Mouse (Mus musculus) kidney, embryonic 15.5 days (tissue): ENCODE results near the gene Map4k4. TPM values are rescaled to one million over a fixed set of nuclear protein-coding genes. Genes with fewer than 3 reads are reported as not detected.
A peak's percentile ranks its signal among the peaks of the same experiment; 100 is the strongest.

ENCODE experiments used
- ATAC-seq: fragments of 200-750 bp; cut with Nextera tagmentation; replicated peaks from 2 replicates; pipeline ENCODE4 v1.8.0; 2017; ENCODE audit warnings: moderate TSS enrichment; ENCODE audit not compliant: low FRiP score
- H3K27ac ChIP-seq: fragments of 300-500 bp; sonication (generic); 2 replicates; pipeline ENCODE4 v1.5.1; 2015; ENCODE audit warnings: mild to moderate bottlenecking, inconsistent platforms
- H3K27me3 ChIP-seq: fragments of 300-500 bp; sonication (generic); 2 replicates; pipeline ENCODE4 v1.6.1; 2015; ENCODE audit warnings: inconsistent platforms
- H3K36me3 ChIP-seq: fragments of 300-500 bp; sonication (generic); 2 replicates; pipeline ENCODE4 v1.6.1; 2015; ENCODE audit warnings: inconsistent platforms
- H3K4me1 ChIP-seq: fragments of 300-500 bp; sonication (generic); 2 replicates; pipeline ENCODE4 v1.6.1; 2015; ENCODE audit warnings: inconsistent platforms
- H3K4me2 ChIP-seq: fragments of 300-500 bp; sonication (generic); 2 replicates; pipeline ENCODE4 v1.6.1; 2015; ENCODE audit warnings: moderate library complexity, mild to moderate bottlenecking, inconsistent platforms
- H3K4me3 ChIP-seq: fragments of 300-500 bp; sonication (generic); replicated peaks from 2 replicates; pipeline ENCODE4 v1.5.1; 2015; ENCODE audit warnings: mild to moderate bottlenecking, inconsistent platforms
- H3K9ac ChIP-seq: fragments of 300-500 bp; sonication (generic); 2 replicates; pipeline ENCODE4 v1.6.1; 2015; ENCODE audit warnings: mild to moderate bottlenecking, inconsistent platforms
- H3K9me3 ChIP-seq: fragments of 300-500 bp; sonication (generic); replicated peaks from 2 replicates; pipeline ENCODE4 v1.6.1; 2016; ENCODE audit warnings: inconsistent platforms
- WGBS: fragments of 180-500 bp; shearing (Covaris S2); methylation state at CpG from one replicate; pipeline ENCODE4 v1.1.7; 2015; ENCODE audit warnings: mixed read lengths; 5-methylcytosine and 5-hydroxymethylcytosine counted together
- polyA plus RNA-seq: library from polyadenylated mRNA; unstranded; fragments of >200 nt; fragmentation: Nextera tagmentation; extraction: Ambion mirVana; gene quantifications from 2 replicates; pipeline ENCODE4 v1.2.1, GENCODE M21; 2015

Map4k4 gene
- polyA plus RNA-seq, 1 experiment from 2014 or later = 33.5 TPM

DNA sequence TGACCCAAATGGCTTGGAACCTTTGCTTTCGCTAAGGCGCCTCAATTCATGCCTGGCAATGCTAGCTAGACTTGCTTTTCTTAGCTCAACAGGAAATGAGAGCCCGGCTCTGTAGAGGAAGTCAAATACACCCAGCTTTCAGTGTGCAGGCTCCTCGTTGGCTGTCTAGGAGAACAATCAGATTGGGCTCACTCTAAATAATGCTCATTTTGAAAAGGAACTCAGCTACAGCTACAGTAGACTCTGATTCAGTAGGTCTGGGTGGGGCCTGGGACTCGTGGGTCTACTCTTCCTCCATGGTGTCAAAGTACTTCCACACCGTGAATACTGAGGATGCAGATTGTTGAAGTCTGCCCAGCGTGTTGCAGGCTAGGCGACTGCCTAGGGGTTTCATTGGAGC is 22.0 kb downstream of the Map4k4 start:
- H3K9ac ChIP-seq = no peak overlapping the region
- H3K4me2 ChIP-seq = peak overlapping the region; percentile 28
- H3K4me3 ChIP-seq = no peak overlapping the region
- 42% methylated on average over 8 of the region's 8 CpGs for WGBS
- ATAC-seq = 0 out of 2 replicates have a peak, but pooled peaks have one; percentile 19
- H3K9me3 ChIP-seq = no peaks in the 10 kb centered on the region
- H3K4me1 ChIP-seq = peaks cover 67% of the 10 kb centered on the region
- no peaks in the 10 kb centered on the region for H3K27me3 ChIP-seq
- peaks cover 19% of the 10 kb centered on the region for H3K36me3 ChIP-seq
- peak overlapping the region; percentile 80 for H3K27ac ChIP-seq

DNA sequence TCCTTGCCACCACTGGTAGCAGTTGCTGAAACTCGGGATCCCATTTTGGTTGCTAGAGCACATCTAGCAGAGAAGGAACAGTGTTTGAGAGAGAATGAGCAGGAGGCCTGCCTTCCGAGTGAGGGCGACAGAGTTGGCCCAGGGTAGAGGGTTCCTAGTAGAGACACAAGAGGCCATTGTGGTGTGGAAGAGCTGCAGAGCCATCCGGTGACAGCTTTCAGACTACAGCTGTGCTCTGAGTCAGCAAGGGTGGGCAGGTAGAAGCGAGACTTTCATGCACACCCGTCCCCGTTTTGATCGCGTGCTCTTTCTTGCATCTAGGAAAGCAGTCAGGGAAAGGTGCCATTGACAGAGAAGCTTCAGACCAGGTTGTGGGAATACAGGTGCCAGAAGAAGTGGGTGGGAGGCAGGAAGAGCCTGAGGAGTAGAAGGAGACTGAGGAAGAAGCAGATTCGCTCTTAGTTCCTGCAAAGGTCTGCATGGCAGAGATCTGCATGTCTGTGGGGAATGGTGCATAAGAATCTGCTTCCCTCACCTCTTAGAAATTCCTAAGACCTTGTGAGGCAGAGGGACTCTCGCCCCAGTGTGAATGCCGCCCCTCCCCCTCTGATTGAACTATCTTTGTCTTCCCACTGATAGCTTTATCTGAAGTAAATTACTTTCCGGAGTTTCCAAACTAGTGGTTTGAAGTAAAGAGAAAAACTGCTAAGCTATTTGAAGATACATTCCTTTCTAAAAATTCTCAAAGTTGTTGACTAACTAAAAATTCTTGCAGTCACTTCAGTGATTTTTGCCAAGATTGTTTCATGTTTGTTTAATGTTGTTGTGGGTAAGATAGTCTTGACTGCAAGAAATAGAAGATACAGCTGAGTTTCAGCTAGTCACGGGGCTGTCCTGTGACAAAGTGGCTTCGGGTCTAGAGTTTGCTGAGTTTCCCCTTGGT is 23.0 kb downstream of the Map4k4 start:
- Histone ChIP-seq H3K27me3 (no peaks in the 10 kb centered on the region), H3K4me1 (peaks cover 70% of the 10 kb centered on the region), H3K9me3 (no peaks in the 10 kb centered on the region), H3K4me2 (peak overlapping the region; percentile 28), H3K27ac (peak overlapping the region; percentile 80), H3K9ac (no peak overlapping the region), H3K36me3 (peaks cover 19% of the 10 kb centered on the region), H3K4me3 (no peak overlapping the region)
- WGBS = 34% methylated on average over 15 of the region's 15 CpGs
- peak; percentile 12; the same call in 1 of the 2 replicates for ATAC-seq

DNA sequence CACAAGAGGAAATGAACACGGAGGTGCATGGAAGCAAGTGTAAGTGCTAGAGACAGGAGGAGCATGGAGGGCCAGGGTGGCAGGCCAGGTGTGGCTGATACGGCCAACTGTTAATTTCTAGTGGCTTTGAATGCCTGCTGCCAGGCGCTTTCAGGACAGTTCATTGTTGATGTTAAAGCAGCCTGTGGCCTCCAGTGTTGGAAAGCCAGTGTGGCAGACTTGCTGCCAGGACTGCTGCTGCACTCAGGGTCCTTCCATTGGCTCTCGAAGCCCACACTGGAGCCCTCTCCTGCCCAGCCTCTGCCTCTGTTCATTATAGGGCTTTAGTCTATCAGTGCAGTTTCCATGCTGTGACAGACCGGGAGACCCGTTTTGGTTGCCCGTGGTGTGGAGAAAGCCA is 30.3 kb downstream of the Map4k4 start:
- H3K4me3 ChIP-seq = no peak overlapping the region
- no peak for ATAC-seq
- H3K9me3 ChIP-seq = no peaks in the 10 kb centered on the region
- H3K4me2 ChIP-seq = no peak overlapping the region
- no peak overlapping the region for H3K27ac ChIP-seq
- H3K4me1 ChIP-seq = peaks cover 87% of the 10 kb centered on the region
- H3K27me3 ChIP-seq = no peaks in the 10 kb centered on the region
- H3K9ac ChIP-seq = no peak overlapping the region
- WGBS = 68% methylated on average over 7 of the region's 7 CpGs
- H3K36me3 ChIP-seq = peaks cover 3% of the 10 kb centered on the region

DNA sequence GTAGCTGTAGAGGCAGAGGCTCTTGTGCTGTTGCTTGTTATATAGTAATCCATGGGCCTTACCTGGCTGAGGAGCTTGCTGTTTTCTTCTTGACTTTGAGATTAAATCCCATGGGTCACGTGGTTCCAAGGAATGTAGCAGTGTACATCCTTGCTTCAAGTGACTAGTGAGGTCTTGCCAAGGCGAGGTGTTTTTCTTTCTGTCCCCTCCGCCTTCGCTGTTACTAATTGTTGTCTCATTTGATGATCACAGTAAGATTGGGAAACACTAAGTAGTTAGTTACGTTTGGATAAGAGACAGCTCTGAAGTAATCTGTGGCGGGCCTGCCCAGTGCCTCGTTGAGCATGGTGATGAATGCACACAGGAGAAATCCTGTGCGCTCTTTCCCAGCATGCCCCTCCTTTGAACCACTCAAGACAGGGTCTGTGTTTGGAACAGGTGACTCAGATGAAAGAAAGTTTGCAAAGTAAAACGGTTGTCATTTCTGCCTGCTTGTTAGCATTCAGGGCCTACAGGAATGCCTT is 31.6 kb downstream of the Map4k4 start:
- no peak overlapping the region for H3K4me2 ChIP-seq
- 0 out of 2 replicates have a peak overlapping the region, but pooled peaks have one; percentile 41 for H3K27ac ChIP-seq
- WGBS = 57% methylated on average over 9 of the region's 9 CpGs
- H3K4me3 ChIP-seq = no peak overlapping the region
- no peaks in the 10 kb centered on the region for H3K27me3 ChIP-seq
- peaks cover 91% of the 10 kb centered on the region for H3K4me1 ChIP-seq
- H3K9me3 ChIP-seq = no peaks in the 10 kb centered on the region
- no peaks in the 10 kb centered on the region for H3K36me3 ChIP-seq
- no peak for ATAC-seq
- no peak overlapping the region for H3K9ac ChIP-seq

DNA sequence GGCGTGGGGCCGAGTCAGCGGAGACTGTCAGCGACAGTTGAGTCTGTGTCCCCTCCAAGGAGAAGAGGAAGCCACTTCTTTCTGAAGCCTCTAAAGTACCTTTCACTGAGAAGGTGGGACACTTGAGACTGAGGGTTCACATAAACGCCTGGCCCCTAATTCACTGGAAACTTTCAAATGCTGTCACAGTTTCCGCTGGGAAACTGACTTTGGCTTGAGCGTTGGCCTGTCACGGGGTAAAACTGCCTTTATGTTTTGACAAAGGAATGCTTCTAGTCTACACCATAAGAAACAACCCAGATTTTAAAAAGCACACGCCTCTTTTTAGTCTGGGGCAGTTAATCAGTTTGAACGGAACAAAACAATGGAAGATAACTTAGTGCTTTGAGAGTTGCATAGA is 32.2 kb downstream of the Map4k4 start:
- no peaks in the 10 kb centered on the region for H3K27me3 ChIP-seq
- no peak for ATAC-seq
- H3K36me3 ChIP-seq = no peaks in the 10 kb centered on the region
- no peak overlapping the region for H3K4me3 ChIP-seq
- H3K4me1 ChIP-seq = peaks cover 92% of the 10 kb centered on the region
- H3K4me2 ChIP-seq = no peak overlapping the region
- no peaks in the 10 kb centered on the region for H3K9me3 ChIP-seq
- 0 out of 2 replicates have a peak overlapping the region, but pooled peaks have one; percentile 41 for H3K27ac ChIP-seq
- WGBS = 56% methylated on average over 10 of the region's 10 CpGs
- H3K9ac ChIP-seq = no peak overlapping the region

DNA sequence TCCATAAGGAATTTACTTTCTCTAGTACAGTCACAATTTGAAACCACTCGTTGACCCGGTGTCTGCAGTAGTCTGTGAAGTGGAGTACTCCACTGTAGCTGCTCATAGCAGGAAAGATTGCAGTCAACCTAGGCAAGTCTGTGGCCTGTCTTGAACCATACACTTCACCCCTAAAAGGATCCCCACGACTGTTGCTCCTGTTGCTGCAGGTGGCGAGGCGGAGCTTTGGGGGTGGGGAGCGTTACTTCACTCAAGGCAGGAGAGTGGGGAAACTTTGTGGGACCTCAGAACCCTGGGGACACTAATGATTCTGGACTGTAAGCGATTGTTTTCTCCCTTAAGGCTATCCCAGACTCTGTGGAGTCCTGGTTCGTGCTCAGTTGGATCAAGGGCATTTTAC is 34.2 kb downstream of the Map4k4 start:
- Histone ChIP-seq H3K4me2 (peak overlapping the region; percentile 65), H3K4me1 (peaks cover 92% of the 10 kb centered on the region), H3K36me3 (no peaks in the 10 kb centered on the region), H3K27ac (no peak overlapping the region), H3K9me3 (no peaks in the 10 kb centered on the region), H3K4me3 (no peak overlapping the region), H3K9ac (no peak overlapping the region), H3K27me3 (no peaks in the 10 kb centered on the region)
- ATAC-seq = no peak
- WGBS = 24% methylated on average over 8 of the region's 8 CpGs

DNA sequence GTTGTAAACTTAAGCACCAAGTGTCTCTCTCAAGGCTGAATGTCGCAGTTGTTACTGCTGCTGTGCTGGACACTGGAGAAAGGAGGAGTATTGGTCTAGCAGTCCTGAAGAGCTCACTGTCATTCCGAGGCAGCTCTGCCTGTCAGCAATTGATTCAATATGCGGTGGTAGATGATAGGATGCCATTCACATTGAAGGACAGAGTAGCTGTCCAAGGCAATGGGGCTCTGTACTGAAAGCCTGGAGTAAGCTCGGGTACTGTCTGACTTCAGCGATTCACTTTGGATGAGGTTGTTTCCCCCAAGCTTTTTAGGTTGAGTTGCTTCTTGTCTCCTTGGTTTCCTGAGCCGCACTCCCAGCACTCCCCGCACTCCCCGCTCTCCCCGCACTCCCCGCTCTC is 34.9 kb downstream of the Map4k4 start:
- Histone ChIP-seq H3K4me3 (peak overlapping the region; percentile 44), H3K27me3 (no peaks in the 10 kb centered on the region), H3K9ac (no peak overlapping the region), H3K4me2 (peak overlapping the region; percentile 65), H3K4me1 (peaks cover 86% of the 10 kb centered on the region), H3K36me3 (no peaks in the 10 kb centered on the region), H3K27ac (no peak overlapping the region), H3K9me3 (no peaks in the 10 kb centered on the region)
- WGBS = 2% methylated on average over 10 of the region's 10 CpGs
- no peak for ATAC-seq

DNA sequence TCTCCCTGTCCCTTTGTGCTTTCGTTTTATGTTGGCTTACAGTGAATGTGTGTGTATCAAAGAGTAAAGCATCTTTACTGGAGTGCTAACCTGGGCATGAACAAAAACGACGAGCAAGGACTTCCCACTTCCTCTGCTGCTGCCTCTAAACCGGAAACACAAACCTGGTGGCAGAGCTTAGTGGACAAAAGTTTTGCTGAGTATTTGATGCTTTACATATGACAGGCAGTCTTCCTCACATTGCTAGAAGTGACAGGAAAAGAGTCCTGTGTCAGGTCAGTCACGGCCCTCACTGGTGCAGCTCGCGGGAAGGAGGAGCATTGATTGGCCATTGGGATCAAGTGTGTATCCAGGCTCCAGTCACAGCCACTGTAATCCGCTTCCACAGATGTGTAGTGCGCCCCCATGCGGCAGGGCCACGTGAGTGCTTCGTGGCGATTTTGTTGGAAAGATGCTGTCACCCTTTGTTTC is 35.7 kb downstream of the Map4k4 start:
- H3K4me3 ChIP-seq = peak overlapping the region; percentile 44
- 0 out of 2 replicates have a peak overlapping the region, but pooled peaks have one; percentile 5 for H3K27ac ChIP-seq
- no peaks in the 10 kb centered on the region for H3K9me3 ChIP-seq
- ATAC-seq = peak; percentile 82
- H3K4me1 ChIP-seq = peaks cover 84% of the 10 kb centered on the region
- H3K4me2 ChIP-seq = peak overlapping the region; percentile 65
- WGBS = 2% methylated on average over 13 of the region's 13 CpGs
- H3K9ac ChIP-seq = 0 out of 2 replicates have a peak overlapping the region, but pooled peaks have one; percentile 14
- no peaks in the 10 kb centered on the region for H3K36me3 ChIP-seq
- H3K27me3 ChIP-seq = no peaks in the 10 kb centered on the region

DNA sequence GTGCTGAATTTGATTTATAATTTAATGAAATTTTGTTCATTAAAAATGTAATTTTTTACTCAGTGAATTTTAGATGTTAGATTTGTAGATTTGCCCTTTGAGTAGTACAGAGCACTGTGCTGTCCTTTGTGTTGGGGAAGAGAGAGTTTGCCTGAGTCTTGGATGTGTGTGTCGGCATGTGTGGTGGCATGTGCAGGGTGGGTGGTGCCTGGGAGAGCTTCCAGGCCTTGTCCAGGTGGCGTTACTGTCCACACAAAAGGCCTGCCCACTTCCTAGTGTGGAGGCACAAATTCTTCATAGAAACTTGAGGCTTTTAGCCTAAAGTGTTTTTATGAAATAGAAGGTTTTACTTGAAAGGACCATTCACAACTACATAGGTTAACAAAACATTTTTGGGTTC is 36.2 kb downstream of the Map4k4 start:
- Histone ChIP-seq H3K4me1 (peaks cover 84% of the 10 kb centered on the region), H3K36me3 (no peaks in the 10 kb centered on the region), H3K4me3 (no peak overlapping the region), H3K4me2 (peak overlapping the region; percentile 65; the same call in 1 of the 2 replicates), H3K27ac (no peak overlapping the region), H3K9me3 (no peaks in the 10 kb centered on the region), H3K27me3 (no peaks in the 10 kb centered on the region), H3K9ac (no peak overlapping the region)
- ATAC-seq = no peak
- WGBS = 56% methylated on average over 2 of the region's 2 CpGs

DNA sequence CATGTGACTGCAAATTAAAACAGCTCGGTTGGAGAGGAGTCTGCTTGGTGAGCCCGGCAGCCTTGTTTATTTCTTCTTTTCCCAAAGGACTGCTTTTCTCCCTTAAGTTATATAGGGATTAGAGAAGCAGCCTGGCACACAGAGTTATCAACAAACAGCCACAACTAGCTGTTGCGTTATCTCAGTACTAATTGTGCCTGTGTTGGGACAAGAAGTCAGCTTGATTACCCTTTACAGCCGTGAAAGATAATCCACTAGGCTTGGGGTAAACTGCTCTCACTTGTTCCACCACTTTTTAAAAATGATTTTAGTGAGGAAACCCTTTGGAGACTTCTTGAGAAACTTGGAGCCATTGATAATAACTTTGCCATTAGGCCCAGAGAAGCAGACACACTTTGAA is 36.9 kb downstream of the Map4k4 start:
- WGBS = 46% methylated on average over 4 of the region's 4 CpGs
- no peak for ATAC-seq
- H3K4me1 ChIP-seq = peaks cover 84% of the 10 kb centered on the region

DNA sequence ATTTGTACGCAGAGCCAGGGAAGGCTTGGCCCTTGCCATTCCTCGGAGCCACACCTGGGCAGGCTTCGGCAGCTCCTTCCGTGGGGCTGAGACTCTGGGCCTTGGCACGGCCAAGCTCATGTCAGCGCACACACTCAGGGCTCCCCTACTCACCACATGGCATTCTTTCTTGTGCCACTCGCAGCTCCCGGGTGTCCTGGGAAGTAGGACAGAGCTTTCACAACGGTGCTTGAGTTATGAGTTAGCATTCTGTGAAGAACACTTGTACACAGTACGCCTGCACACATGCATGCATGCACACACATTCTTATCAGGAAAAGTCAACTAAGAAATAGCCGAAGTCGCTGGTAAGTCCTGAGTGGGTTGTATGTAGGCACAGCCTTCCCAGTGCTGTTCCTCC is 38.7 kb downstream of the Map4k4 start:
- Histone ChIP-seq H3K9ac (no peak overlapping the region), H3K36me3 (no peaks in the 10 kb centered on the region), H3K4me1 (peaks cover 82% of the 10 kb centered on the region), H3K4me3 (no peak overlapping the region), H3K27me3 (no peaks in the 10 kb centered on the region), H3K9me3 (no peaks in the 10 kb centered on the region), H3K4me2 (no peak overlapping the region), H3K27ac (no peak overlapping the region)
- no peak for ATAC-seq
- WGBS = 87% methylated on average over 12 of the region's 12 CpGs

More for the DNA sequence above, 36.9 kb downstream of the Map4k4 start:
- no peak overlapping the region for H3K4me3 ChIP-seq
- no peak overlapping the region for H3K9ac ChIP-seq
- H3K36me3 ChIP-seq = no peaks in the 10 kb centered on the region
- no peaks in the 10 kb centered on the region for H3K27me3 ChIP-seq
- H3K27ac ChIP-seq = no peak overlapping the region
- no peak overlapping the region for H3K4me2 ChIP-seq
- H3K9me3 ChIP-seq = no peaks in the 10 kb centered on the region

DNA sequence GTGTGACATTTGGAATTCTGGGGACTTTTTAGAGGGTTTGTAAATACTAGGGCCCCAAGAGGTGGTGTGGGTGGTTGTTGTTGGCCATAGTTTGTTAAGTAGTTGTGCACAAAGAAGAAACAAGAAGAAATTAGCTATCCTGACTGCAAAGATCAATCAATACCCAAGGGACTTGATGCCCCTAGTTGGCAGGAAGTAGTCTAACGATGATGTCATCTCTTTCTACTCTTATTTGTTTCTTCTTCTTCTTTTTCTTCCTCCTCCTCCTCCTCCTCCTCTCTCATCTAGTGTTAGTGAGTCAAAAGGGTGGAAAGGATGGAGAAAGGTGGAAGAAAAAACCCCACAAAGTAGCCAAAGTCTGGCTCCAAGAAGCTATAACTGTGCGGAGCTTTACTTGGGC is 39.6 kb downstream of the Map4k4 start:
- H3K27me3 ChIP-seq = no peaks in the 10 kb centered on the region
- H3K27ac ChIP-seq = no peak overlapping the region
- H3K9me3 ChIP-seq = no peaks in the 10 kb centered on the region
- H3K4me2 ChIP-seq = no peak overlapping the region
- peaks cover 81% of the 10 kb centered on the region for H3K4me1 ChIP-seq
- no peaks in the 10 kb centered on the region for H3K36me3 ChIP-seq
- H3K9ac ChIP-seq = no peak overlapping the region
- 85% methylated on average over 2 of the region's 2 CpGs for WGBS
- ATAC-seq = no peak
- H3K4me3 ChIP-seq = no peak overlapping the region
